Mouse (Mus musculus) erythroblast, embryonic 14.5 days (primary cell): Measurements from ENCODE around the gene Cmpk2. TPM values are rescaled to one million over a fixed set of nuclear protein-coding genes. Genes with fewer than 3 reads are reported as not detected.

Experiments used
- H3K27me3 ChIP-seq: 2 replicates; pipeline ENCODE4 v1.6.1; 2012; ENCODE audit warnings: inconsistent platforms; ENCODE audit not compliant: control insufficient read depth
- H3K36me3 ChIP-seq: 2 replicates; pipeline ENCODE4 v1.6.1; 2012; ENCODE audit warnings: mild to moderate bottlenecking, inconsistent platforms; ENCODE audit not compliant: control insufficient read depth
- H3K4me1 ChIP-seq: 2 replicates; pipeline ENCODE4 v1.6.1; 2012; ENCODE audit warnings: inconsistent platforms; ENCODE audit not compliant: control insufficient read depth
- H3K4me3 ChIP-seq: replicated peaks from 2 replicates; pipeline ENCODE3; 2012; ENCODE audit warnings: moderate library complexity, mild to moderate bottlenecking, inconsistent platforms
- H3K9me3 ChIP-seq: 2 replicates; pipeline ENCODE4 v1.6.1; 2012; ENCODE audit warnings: low read length, inconsistent platforms, mixed read lengths; ENCODE audit not compliant: control insufficient read depth
- GATA1 ChIP-seq: IDR thresholded peaks from 2 replicates; pipeline ENCODE4 v1.6.1; 2012; ENCODE audit warnings: low read length, inconsistent platforms, mixed read lengths
- TAL1 ChIP-seq: IDR thresholded peaks from 3 replicates; pipeline ENCODE4 v1.6.1; 2012; ENCODE audit warnings: low read length, inconsistent platforms, mixed read lengths
- polyA plus RNA-seq: library from polyadenylated mRNA; stranded (reverse); fragments of >175 nt; gene quantifications from 2 replicates; pipeline ENCODE4 v1.2.3, GENCODE M21; 2012

Gene Cmpk2
- polyA plus RNA-seq, 1 experiment, result 0.25 TPM

DNA sequence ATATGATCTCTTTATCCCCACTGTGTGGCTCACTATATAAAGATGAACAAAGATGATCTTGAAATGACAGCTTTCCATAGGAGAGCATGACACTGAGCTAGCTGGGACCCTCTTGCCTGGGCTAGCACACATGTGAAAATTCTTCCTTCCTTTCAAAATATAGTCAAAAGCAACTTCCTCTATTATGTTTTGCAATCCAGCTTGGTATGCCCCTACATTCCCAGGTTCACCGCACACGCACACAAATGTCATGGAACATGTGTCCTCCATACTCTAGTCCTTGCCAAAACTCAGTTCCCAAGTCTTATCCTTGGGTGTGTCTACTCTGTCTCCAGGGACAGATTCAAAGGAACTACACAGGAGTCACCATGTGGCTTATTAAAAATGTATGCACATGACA, 19.5 kb upstream of the Cmpk2 start:
- Histone ChIP-seq H3K4me1 (peaks cover 36% of the 10 kb centered on the region), H3K27me3 (no peaks in the 10 kb centered on the region), H3K9me3 (no peaks in the 10 kb centered on the region), H3K4me3 (no peak overlapping the region), H3K36me3 (no peaks in the 10 kb centered on the region; the same call in 1 of the 2 replicates)
- no peak for TF ChIP-seq TAL1
- TF ChIP-seq GATA1, result no peak

DNA sequence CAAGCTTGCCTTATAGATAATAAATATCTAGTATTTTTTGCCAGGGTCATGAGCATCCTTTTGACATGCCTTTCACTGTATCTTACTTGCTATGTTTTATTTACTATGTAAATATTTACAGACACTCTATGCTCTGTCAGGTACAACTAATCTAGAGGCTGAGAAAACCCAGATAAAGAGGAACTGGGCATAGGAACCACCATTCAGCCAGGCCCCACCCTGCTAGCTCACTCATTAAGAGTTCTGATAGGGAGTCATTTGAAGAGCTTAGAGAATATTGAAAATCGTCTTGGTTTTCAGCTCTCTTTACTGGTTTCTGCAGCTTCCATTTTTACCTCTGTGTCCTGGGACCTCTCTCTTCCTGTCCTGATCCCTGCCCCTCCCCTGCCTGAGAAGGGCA, 17.9 kb upstream of the Cmpk2 start:
- TF ChIP-seq GATA1 (no peak), TAL1 (no peak)
- Histone ChIP-seq H3K27me3 (peaks cover 2% of the 10 kb centered on the region; the same call in 1 of the 2 replicates), H3K9me3 (no peaks in the 10 kb centered on the region), H3K4me1 (peaks cover 44% of the 10 kb centered on the region), H3K4me3 (peak overlapping the region; percentile 39), H3K36me3 (no peaks in the 10 kb centered on the region; the same call in 1 of the 2 replicates)

DNA sequence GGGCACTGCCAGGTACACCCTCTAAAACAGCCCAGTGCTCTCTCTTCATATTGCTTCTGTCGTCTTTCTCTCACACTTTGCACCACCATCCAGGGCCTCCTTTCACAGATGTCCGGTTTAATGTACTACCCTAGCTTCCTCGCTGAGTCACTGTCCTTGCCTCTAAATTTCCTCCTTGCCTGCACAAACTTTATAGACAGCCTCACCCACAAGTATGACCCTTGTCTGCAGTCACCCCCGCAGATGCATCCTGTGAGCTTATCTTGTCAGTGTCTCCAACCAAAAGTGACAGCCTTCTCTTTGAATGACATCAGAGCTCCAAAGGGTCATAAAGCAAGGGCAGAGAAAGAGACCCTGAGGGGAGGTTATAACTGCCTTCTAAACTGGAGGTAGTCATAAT, 16.1 kb upstream of the Cmpk2 start:
- H3K4me3 ChIP-seq, result no peak overlapping the region
- peaks cover 48% of the 10 kb centered on the region for H3K4me1 ChIP-seq

DNA sequence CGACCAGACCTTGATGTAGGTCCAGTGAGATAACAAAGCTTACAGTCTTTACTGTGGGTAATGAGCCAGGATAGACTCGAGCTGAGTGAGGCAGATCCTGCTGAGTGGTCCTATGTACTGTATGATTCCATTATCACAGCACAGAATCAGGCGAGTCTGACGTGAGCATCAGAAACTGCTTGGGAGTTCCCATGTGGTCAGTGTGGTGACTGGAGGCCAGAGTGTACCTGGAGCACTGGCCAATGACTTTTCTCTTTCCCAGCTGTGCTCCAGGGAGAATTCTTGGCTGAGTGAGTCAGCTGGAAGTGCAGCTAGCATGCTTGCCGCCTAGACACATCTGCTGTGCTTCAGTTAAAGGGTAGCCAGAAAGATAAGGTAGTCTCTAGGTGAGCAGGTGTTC, 14.3 kb upstream of the Cmpk2 start:
- Histone ChIP-seq H3K4me3 (peak overlapping the region; percentile 61), H3K4me1 (peaks cover 48% of the 10 kb centered on the region), H3K36me3 (no peaks in the 10 kb centered on the region), H3K27me3 (peaks cover 2% of the 10 kb centered on the region; the same call in 1 of the 2 replicates), H3K9me3 (no peaks in the 10 kb centered on the region)
- TF ChIP-seq TAL1 (no peak), GATA1 (no peak)

More for the DNA sequence above, 16.1 kb upstream of the Cmpk2 start:
- Histone ChIP-seq H3K27me3 (peaks cover 2% of the 10 kb centered on the region; the same call in 1 of the 2 replicates), H3K9me3 (no peaks in the 10 kb centered on the region), H3K36me3 (no peaks in the 10 kb centered on the region)
- TF ChIP-seq TAL1, result no peak
- TF ChIP-seq GATA1, result no peak

DNA sequence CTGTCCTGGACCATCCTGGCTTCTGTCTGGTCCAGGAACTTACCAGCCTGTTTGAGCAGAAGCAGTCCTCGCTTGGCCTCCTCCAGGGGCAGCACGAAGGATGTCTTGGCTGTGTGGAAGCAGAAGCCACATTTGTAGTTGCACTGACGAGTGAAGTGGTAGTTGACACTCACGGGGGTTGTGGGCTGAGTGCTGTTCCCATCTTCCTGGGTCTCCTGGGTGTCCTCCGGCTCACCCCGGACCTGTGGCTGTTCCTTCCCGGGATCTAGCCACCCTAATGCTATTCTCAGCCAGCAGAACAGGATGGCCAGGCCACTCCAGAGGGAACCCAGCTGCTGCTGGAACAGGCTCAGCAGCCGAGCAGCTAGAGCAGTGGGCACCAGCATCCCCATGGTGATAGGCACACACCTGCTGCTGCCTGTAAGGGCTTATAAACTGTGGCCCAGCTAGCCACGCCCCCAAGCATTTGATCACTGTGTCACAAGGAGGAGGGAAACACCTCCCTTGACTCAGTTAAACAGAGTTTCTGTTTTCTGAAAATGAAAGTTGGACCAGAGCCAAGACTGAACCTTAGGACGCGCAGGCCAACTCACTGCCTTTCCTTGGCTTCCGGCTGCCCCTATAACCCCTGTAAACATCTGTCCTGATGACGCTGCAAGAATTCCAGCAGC, 12.8 kb upstream of the Cmpk2 start, which contains the start of gene Rsad2:
Rsad2 (minus strand) TSS at position 425 of the 671 bp plus-strand sequence.
- H3K4me3 ChIP-seq, result peak within 1 kb of the TSS; percentile 61

DNA sequence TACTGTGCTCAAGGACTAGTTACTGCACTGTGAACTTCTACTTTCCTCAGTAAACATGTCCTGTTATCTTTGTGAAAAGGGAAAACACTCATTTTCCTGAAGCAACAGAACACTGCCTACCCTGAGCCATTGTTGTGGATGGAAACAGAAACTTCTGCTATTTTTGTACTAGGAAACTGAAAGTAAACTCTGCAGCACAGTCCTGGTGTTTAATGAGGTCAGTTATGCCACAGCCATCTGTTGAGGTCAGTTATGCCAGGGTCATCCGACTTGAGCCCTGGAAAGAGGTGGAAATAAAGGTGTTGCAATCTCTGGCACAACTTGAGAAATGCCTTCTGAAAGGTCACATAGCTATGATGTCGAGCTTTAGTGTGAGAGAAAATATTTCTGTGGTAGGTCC, 8.9 kb upstream of the Cmpk2 start:
- Histone ChIP-seq H3K9me3 (no peaks in the 10 kb centered on the region), H3K4me1 (peaks cover 12% of the 10 kb centered on the region), H3K27me3 (peaks cover 4% of the 10 kb centered on the region), H3K4me3 (no peak overlapping the region), H3K36me3 (no peaks in the 10 kb centered on the region)
- TF ChIP-seq GATA1, result no peak
- no peak for TF ChIP-seq TAL1

More for the DNA sequence above, 12.8 kb upstream of the Cmpk2 start, which contains the start of gene Rsad2:
- Histone ChIP-seq H3K4me1 (peaks cover 41% of the 10 kb centered on the region), H3K9me3 (no peaks in the 10 kb centered on the region), H3K36me3 (no peaks in the 10 kb centered on the region), H3K27me3 (peaks cover 2% of the 10 kb centered on the region)
- TF ChIP-seq GATA1, result no peak
- no peak for TF ChIP-seq TAL1

DNA sequence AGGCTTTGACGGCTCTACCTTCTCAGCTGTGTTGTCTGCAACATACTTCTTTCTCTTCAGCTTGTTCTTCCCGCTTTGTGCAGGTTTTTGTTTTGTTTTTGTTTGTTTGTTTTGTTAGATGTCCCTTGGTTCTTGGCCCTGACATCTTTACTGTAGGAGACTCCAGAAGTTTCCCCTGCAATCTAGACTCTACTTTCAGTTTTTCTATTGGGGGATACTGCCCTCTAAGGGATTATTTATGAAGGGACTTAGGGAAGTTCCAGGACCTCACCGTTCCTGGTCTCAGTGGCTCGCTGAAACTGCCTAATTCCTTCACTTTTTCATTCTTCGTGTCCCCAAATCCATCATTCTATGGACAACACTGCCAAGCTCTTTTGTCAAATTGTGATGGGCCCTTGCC, 3.4 kb upstream of the Cmpk2 start:
- H3K9me3 ChIP-seq, result no peaks in the 10 kb centered on the region
- H3K27me3 ChIP-seq, result peaks cover 2% of the 10 kb centered on the region; the same call in 1 of the 2 replicates
- no peaks in the 10 kb centered on the region for H3K36me3 ChIP-seq
- H3K4me3 ChIP-seq, result no peak overlapping the region
- peaks cover 33% of the 10 kb centered on the region for H3K4me1 ChIP-seq
- no peak for TF ChIP-seq GATA1
- no peak for TF ChIP-seq TAL1

DNA sequence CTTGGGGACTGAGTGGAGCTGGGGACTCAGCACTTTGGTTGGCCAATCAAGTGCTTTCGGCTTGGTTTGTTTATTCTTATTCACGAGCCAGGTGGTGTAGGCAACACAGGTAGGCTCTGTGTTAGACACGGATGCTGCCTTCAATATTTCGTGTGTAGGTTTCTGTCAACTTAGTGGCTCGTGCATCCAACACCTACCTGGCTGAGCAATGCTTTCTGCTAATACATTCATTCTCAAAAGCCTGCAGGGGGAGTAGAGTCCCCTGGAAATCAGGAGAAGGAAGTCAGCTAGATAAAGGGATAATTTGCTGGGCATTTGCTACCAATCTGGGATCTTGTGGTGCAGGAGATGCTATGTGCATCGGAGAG, 1.0 kb downstream of the Cmpk2 start:
- peak overlapping the region; percentile 87 for H3K4me3 ChIP-seq
- H3K4me1 ChIP-seq, result peaks cover 71% of the 10 kb centered on the region
- H3K9me3 ChIP-seq, result no peaks in the 10 kb centered on the region
- no peak for TF ChIP-seq GATA1
- no peak for TF ChIP-seq TAL1
- H3K27me3 ChIP-seq, result no peaks in the 10 kb centered on the region
- peaks cover 17% of the 10 kb centered on the region for H3K36me3 ChIP-seq

DNA sequence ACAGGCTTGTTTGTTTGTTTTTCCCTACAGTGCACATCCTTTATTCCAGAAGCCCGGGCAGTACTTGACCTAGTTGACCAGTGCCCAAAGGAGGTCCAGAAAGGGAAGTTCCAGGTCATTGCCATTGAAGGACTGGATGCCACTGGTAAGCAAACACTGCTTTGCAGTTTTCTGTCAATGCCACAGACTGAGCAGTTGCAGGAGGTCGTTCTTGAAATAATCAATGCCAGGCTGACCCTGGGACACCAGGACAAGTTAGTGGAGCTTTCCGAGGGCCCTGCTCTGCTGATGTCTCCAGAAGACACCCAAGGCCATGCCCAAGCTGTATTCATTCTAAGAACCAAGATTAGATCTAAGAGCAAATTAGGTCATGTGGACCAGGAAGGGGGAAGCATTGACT, 2.4 kb downstream of the Cmpk2 start:
- TF ChIP-seq TAL1 (no peak), GATA1 (no peak)
- Histone ChIP-seq H3K4me3 (peak overlapping the region; percentile 87), H3K27me3 (no peaks in the 10 kb centered on the region), H3K36me3 (peaks cover 24% of the 10 kb centered on the region), H3K4me1 (peaks cover 76% of the 10 kb centered on the region), H3K9me3 (no peaks in the 10 kb centered on the region)
